ENCODE assay signal across 8 mouse cellular contexts in the genomic region with DNA sequence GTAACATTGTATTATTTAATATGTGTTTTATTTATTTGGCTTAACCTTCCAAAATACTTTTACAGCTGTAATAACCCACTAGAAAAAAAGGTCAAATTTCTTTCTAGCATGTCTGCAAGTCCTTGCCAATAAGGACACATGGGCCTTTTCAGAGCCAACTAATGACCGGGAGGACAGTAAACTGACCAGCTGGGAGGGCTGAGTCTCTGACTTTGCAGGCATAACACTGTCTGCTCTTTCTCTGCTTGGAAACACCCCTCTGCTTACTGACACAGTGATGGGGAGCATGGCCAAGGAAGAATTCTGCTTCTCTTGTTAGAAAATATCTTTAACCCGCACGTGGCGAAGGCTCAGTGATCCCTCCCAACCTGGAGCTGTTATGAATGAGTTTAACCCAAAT. TPM values are rescaled to one million over a fixed set of nuclear protein-coding genes. Genes with fewer than 3 reads are reported as not detected.
DNase-seq lines count a peak whose midpoint lies in the region; ATAC-seq lines count a peak whose summit lies in the region.

No protein-coding gene starts in this region.

- no peak overlapping the region for H3K9ac ChIP-seq in forebrain, embryonic 13.5 days
- no peak overlapping the region; the same call in 1 of the 2 replicates for H3K9ac ChIP-seq in limb, embryonic 12.5 days (replicated peaks)

- H3K4me1 ChIP-seq in forebrain, embryonic 13.5 days = peaks cover 8% of the 10 kb centered on the region; the same call in 1 of the 2 replicates
- H3K4me1 ChIP-seq in limb, embryonic 12.5 days (replicated peaks) = no peaks in the 10 kb centered on the region

- H3K4me2 ChIP-seq in forebrain, embryonic 13.5 days = peak overlapping the region; percentile 67
- peak overlapping the region; percentile 65 for H3K4me2 ChIP-seq in limb, embryonic 12.5 days

- H3K27me3 ChIP-seq in forebrain, embryonic 13.5 days = no peaks in the 10 kb centered on the region
- H3K27me3 ChIP-seq in limb, embryonic 12.5 days = no peaks in the 10 kb centered on the region

- H3K36me3 ChIP-seq in forebrain, embryonic 13.5 days (ENCODE audit: poor library complexity, severe bottlenecking) = no peaks in the 10 kb centered on the region
- peaks cover 15% of the 10 kb centered on the region; the same call in 1 of the 2 replicates for H3K36me3 ChIP-seq in limb, embryonic 12.5 days

- no peaks in the 10 kb centered on the region for H3K9me3 ChIP-seq in forebrain, embryonic 13.5 days (replicated peaks)
- no peaks in the 10 kb centered on the region for H3K9me3 ChIP-seq in limb, embryonic 12.5 days

- no peak overlapping the region for H3K27ac ChIP-seq in forebrain, embryonic 13.5 days
- no peak overlapping the region for H3K27ac ChIP-seq in limb, embryonic 12.5 days

- no peak for ATAC-seq in forebrain, embryonic 13.5 days
- no peak for ATAC-seq in limb, embryonic 12.5 days (ENCODE audit: insufficient number of reproducible peaks, insufficient read depth, low FRiP score, low TSS enrichment, low read depth)
- no peak for ATAC-seq in activated CD4-positive, CD25-positive, alpha-beta regulatory T cell, adult 4 months
- ATAC-seq in monocyte, adult 5-6 weeks (replicated peaks; ENCODE audit: insufficient number of reproducible peaks, low FRiP score, low TSS enrichment, poor library complexity, severe bottlenecking) = no peak

- DNase-seq in embryo, embryonic 11 days = peak; percentile 10
- no peak for DNase-seq in embryo, embryonic 10 days (ENCODE audit: low spot score)
- peak; percentile 31 for DNase-seq in heart, postnatal 25 days (ENCODE audit: low spot score)
- peak; percentile 19 for DNase-seq in retina, embryonic 14.5 days (ENCODE audit: low spot score)

- intact Hi-C loops in heart, postnatal 25 days (cut with DNase I) = no loop called here

- peak overlapping the region; percentile 54; the same call in 1 of the 2 replicates for H3K4me3 ChIP-seq in forebrain, embryonic 13.5 days
- H3K4me3 ChIP-seq in limb, embryonic 12.5 days (replicated peaks) = peak overlapping the region; percentile 67

- WGBS in forebrain, embryonic 13.5 days = 66% methylated on average over 4 of the region's 4 CpGs
- 66% methylated on average over 4 of the region's 4 CpGs for WGBS in limb, embryonic 12.5 days

RNA-seq across cellular contexts. Expression of a gene that starts 1.2 kb away (rescaled TPM):
- polyA plus RNA-seq in forebrain, embryonic 13.5 days (2015; fragmentation: Nextera tagmentation; extraction: Ambion mirVana) = 2.2 and 2.3 TPM in 2 replicates
- total RNA-seq in heart, postnatal 25 days (2021) = 1 to 10 TPM; 2.8 to 4.2 TPM
- polyA plus RNA-seq in limb, embryonic 12.5 days (2016; fragmentation: Nextera tagmentation; extraction: Ambion mirVana) = 8.2 and 11.5 TPM in 2 replicates
- polyA plus RNA-seq in activated CD4-positive, CD25-positive, alpha-beta regulatory T cell, adult 4 months (2017; shearing (Covaris generic)) = not detected
- total RNA-seq in monocyte, adult 5-6 weeks (2017) = 0.10 TPM in 1 of 3 replicates, not detected in the others
